Mouse (Mus musculus): Measurements from ENCODE around the gene E130114P18Rik. TPM values are rescaled to one million over a fixed set of nuclear protein-coding genes. Genes with fewer than 3 reads are reported as not detected.

The E130114P18Rik gene
- polyA plus RNA-seq (2012; rRNA removed) = 14.9 and 17.1 TPM in 2 replicates

DNA sequence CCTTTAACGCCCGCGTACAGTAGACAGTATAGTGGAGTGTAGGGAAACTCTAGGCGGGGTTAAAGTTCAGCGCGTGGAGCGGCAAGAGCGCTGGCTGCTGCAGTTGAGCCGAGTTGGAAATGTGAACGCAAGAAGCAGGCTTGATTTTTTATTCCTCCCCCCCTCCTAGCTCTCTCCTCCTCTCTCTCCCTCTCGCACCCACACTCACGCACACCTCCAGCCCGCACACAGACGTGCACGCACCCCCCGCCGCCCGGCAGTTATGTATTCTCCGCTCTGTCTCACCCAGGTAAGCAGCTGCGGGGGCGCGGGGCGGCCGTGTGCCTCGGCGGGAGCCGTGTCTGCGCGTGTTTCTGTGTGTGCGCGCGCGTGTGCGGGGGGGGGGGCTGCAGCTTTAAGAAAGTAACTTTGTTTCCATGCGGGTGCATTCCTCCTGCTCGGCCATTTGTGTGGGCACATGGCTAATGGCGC is at the start of gene E130114P18Rik:
Gene E130114P18Rik, minus strand, starts transcription at position 373 of the 471 bp plus-strand sequence.
- Histone ChIP-seq H3K27me3 (ENCODE audit: control insufficient read depth, insufficient read depth, low read length) (no peaks in the 10 kb centered on the region), H3K27ac (ENCODE audit: insufficient read depth, low read length) (peak within 1 kb of the TSS; percentile 97), H3K4me1 (ENCODE audit: control insufficient read depth, insufficient read depth, low read length) (peaks cover 3% of the 10 kb centered on the region; the same call in 1 of the 2 replicates), H3K4me3 (replicated peaks; ENCODE audit: insufficient read depth, low read depth, low read length) (peak within 1 kb of the TSS; percentile 96)
- DNase-seq = peak; percentile 71 to 77
- TF ChIP-seq POLR2A (IDR thresholded peaks at IDR 0.05; ENCODE audit: borderline replicate concordance, insufficient read depth, low read length) (no peak; the same call in 1 of the 2 replicates), CTCF (IDR thresholded peaks at IDR 0.05; ENCODE audit: borderline replicate concordance, insufficient read depth, low read depth, low read length) (no peak)
- WGBS = 1% methylated on average over 37 of the region's 37 CpGs

DNA sequence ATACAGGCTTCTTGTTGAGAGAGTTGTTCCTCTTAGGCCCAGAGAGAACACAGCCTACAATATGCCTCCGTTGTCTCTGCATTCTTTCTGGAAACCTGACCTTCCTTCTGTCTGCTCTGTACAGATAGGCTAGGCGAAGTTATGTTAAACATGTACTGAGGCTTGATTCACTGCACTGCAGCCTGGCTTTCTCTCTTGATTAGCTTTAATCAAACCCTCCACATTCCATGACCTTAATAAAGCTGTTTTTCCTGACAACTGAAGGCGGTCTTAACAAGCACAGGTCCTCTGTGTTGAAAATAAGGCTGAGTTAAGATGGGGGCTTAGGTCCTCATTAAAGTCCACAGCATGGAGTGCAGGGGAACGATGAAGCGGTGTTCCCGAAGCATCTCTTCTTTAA is 49.2 kb upstream of the E130114P18Rik start:
- WGBS = 80% methylated on average over 6 of the region's 6 CpGs
- Histone ChIP-seq H3K4me3 (replicated peaks; ENCODE audit: insufficient read depth, low read depth, low read length) (no peak overlapping the region), H3K27ac (ENCODE audit: insufficient read depth, low read length) (no peak overlapping the region), H3K4me1 (ENCODE audit: control insufficient read depth, insufficient read depth, low read length) (peaks cover 3% of the 10 kb centered on the region; the same call in 1 of the 2 replicates), H3K27me3 (ENCODE audit: control insufficient read depth, insufficient read depth, low read length) (no peaks in the 10 kb centered on the region)
- TF ChIP-seq CTCF (IDR thresholded peaks at IDR 0.05; ENCODE audit: borderline replicate concordance, insufficient read depth, low read depth, low read length) (no peak), POLR2A (IDR thresholded peaks at IDR 0.05; ENCODE audit: borderline replicate concordance, insufficient read depth, low read length) (no peak)
- no peak for DNase-seq

DNA sequence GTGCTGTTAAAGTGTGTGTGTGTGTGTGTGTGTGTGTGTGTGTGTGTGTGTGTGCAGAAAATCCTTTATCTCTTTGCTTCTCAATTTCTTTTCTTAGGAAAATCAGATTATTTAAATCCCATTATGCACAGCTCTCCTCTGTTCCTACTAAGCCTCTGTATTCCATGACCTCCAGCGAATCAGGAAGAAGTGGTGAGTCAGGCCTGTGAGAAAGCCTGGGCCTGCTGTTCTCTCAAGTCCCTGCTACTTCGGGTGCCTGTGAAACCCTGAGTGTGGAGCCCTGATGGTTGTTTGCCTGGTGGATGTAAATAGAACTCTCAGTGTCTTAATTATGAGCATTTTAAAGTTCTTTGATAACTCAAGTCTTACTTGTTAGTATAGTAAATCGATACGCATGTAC is 48.0 kb upstream of the E130114P18Rik start:
- Histone ChIP-seq H3K4me3 (replicated peaks; ENCODE audit: insufficient read depth, low read depth, low read length) (no peak overlapping the region), H3K4me1 (ENCODE audit: control insufficient read depth, insufficient read depth, low read length) (no peaks in the 10 kb centered on the region; the same call in 1 of the 2 replicates), H3K27ac (ENCODE audit: insufficient read depth, low read length) (no peak overlapping the region), H3K27me3 (ENCODE audit: control insufficient read depth, insufficient read depth, low read length) (no peaks in the 10 kb centered on the region)
- WGBS = 66% methylated on average over 4 of the region's 4 CpGs
- DNase-seq = no peak
- TF ChIP-seq CTCF (IDR thresholded peaks at IDR 0.05; ENCODE audit: borderline replicate concordance, insufficient read depth, low read depth, low read length) = no peak
- TF ChIP-seq POLR2A (IDR thresholded peaks at IDR 0.05; ENCODE audit: borderline replicate concordance, insufficient read depth, low read length) = no peak

DNA sequence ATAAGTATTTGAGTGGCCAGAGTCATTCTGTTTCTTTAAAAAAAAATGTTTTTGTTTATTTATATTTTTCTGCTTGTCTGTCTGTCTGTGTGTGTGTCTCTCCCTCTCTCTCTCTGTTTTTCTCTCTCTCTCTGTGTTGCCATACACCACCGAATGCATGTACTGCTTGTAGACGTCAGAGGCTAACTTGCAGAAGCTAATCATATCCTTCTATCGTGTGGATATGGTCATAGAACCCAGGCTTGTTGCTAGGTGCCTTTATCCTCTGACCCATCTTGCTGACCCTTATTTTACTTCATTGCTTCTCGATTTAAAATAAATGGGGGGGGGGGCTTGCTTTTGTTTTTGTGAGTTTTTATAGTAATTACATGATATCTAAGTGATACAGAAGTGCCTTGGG is 47.6 kb upstream of the E130114P18Rik start:
- H3K4me3 ChIP-seq (replicated peaks; ENCODE audit: insufficient read depth, low read depth, low read length) = no peak overlapping the region
- H3K27ac ChIP-seq (ENCODE audit: insufficient read depth, low read length) = no peak overlapping the region; the same call in 1 of the 2 replicates
- H3K27me3 ChIP-seq (ENCODE audit: control insufficient read depth, insufficient read depth, low read length) = no peaks in the 10 kb centered on the region
- DNase-seq = no peak
- H3K4me1 ChIP-seq (ENCODE audit: control insufficient read depth, insufficient read depth, low read length) = no peaks in the 10 kb centered on the region; the same call in 1 of the 2 replicates
- WGBS = 61% methylated on average over 4 of the region's 4 CpGs
- TF ChIP-seq POLR2A (IDR thresholded peaks at IDR 0.05; ENCODE audit: borderline replicate concordance, insufficient read depth, low read length) (no peak), CTCF (IDR thresholded peaks at IDR 0.05; ENCODE audit: borderline replicate concordance, insufficient read depth, low read depth, low read length) (no peak)

DNA sequence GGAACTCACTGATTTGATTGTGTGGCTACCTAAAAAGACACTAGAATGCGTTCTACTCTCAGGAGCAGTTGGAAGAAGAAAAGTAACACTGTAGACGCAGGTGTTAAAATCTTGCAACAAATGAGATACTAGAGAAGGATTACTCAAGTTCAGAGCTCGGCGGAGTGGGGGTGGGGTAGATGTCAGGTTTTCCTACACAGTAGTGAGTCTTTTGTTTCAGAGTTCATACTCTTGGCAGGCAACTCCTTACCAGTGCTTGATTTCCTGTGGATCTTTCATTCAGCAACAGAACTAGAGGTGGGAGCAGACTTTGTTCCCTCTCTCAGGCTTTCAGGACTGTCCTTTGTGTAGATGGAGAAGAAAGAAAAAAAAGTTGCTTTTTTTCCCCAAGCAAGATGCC is 46.6 kb upstream of the E130114P18Rik start:
- Histone ChIP-seq H3K27ac (ENCODE audit: insufficient read depth, low read length) (no peak overlapping the region), H3K27me3 (ENCODE audit: control insufficient read depth, insufficient read depth, low read length) (no peaks in the 10 kb centered on the region), H3K4me3 (replicated peaks; ENCODE audit: insufficient read depth, low read depth, low read length) (no peak overlapping the region), H3K4me1 (ENCODE audit: control insufficient read depth, insufficient read depth, low read length) (no peaks in the 10 kb centered on the region; the same call in 1 of the 2 replicates)
- no peak for TF ChIP-seq CTCF (IDR thresholded peaks at IDR 0.05; ENCODE audit: borderline replicate concordance, insufficient read depth, low read depth, low read length)
- no peak for TF ChIP-seq POLR2A (IDR thresholded peaks at IDR 0.05; ENCODE audit: borderline replicate concordance, insufficient read depth, low read length)
- no peak for DNase-seq
- 58% methylated on average over 4 of the region's 4 CpGs for WGBS

DNA sequence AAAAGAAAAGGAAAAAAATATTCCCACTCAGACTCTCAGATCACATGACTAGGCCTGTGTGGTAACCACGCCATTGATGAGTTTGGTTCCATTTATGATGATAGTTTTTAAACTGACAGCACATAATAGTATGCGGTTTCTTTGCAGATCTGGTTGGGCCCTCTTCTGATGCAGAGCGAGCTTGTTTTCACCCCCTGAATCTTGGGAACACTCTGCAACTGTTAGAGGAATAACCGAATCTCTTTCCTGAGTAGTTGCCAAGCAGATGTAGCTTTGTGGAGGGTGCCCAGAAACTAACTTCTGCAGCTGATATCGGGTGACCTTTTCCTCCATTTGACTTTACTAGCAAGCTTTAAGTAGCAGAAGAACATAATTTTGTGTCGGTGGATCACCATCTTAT is 45.6 kb upstream of the E130114P18Rik start:
- Histone ChIP-seq H3K27ac (ENCODE audit: insufficient read depth, low read length) (no peak overlapping the region), H3K4me3 (replicated peaks; ENCODE audit: insufficient read depth, low read depth, low read length) (no peak overlapping the region), H3K27me3 (ENCODE audit: control insufficient read depth, insufficient read depth, low read length) (no peaks in the 10 kb centered on the region), H3K4me1 (ENCODE audit: control insufficient read depth, insufficient read depth, low read length) (peaks cover 3% of the 10 kb centered on the region; the same call in 1 of the 2 replicates)
- WGBS = 63% methylated on average over 6 of the region's 6 CpGs
- DNase-seq = no peak
- TF ChIP-seq POLR2A (IDR thresholded peaks at IDR 0.05; ENCODE audit: borderline replicate concordance, insufficient read depth, low read length) (no peak), CTCF (IDR thresholded peaks at IDR 0.05; ENCODE audit: borderline replicate concordance, insufficient read depth, low read depth, low read length) (no peak)

DNA sequence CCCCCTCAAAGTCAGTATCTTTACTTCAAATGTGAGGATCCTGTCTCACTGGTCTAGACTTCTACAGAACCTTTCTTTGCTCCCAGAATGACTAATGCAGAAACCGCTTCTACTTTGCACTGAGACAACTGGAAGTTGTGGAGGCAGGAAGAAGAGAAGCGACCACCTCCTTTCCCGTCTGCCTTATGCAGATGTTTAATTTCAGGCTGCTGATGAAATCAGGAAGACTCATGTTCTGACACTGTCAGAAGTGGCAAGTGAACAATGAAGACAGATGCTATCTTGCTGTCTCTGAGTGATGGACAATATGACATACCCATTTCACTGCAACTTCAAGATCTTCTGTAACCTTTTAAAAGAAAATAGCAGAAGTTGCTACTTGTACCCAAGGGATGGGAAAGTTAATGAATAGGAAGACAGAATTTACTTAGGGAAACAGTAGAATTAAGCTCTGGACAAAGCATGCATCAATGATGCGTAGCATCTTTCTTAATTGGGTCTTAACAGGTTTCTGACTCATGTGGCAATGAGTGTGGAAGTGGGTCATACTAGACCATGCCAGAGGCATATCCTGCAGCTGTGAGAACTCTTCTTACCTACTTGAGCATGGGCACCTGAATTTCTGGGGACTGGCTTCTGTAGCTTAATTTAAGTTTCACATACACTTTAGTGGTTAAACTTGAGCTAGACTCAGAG is 43.8 kb upstream of the E130114P18Rik start:
- DNase-seq = no peak
- Histone ChIP-seq H3K4me1 (ENCODE audit: control insufficient read depth, insufficient read depth, low read length) (peaks cover 6% of the 10 kb centered on the region; the same call in 1 of the 2 replicates), H3K27me3 (ENCODE audit: control insufficient read depth, insufficient read depth, low read length) (no peaks in the 10 kb centered on the region), H3K27ac (ENCODE audit: insufficient read depth, low read length) (no peak overlapping the region), H3K4me3 (replicated peaks; ENCODE audit: insufficient read depth, low read depth, low read length) (no peak overlapping the region)
- WGBS = 87% methylated on average over 4 of the region's 4 CpGs
- TF ChIP-seq CTCF (IDR thresholded peaks at IDR 0.05; ENCODE audit: borderline replicate concordance, insufficient read depth, low read depth, low read length) = no peak
- TF ChIP-seq POLR2A (IDR thresholded peaks at IDR 0.05; ENCODE audit: borderline replicate concordance, insufficient read depth, low read length) = no peak
